Mouse (Mus musculus) hindbrain, embryonic 10.5 days (tissue): ENCODE measurements around the gene Serpinf1. TPM values are rescaled to one million over a fixed set of nuclear protein-coding genes. Genes with fewer than 3 reads are reported as not detected.
"Not testable (repeated sequence)": the region's sequence is repeated elsewhere in the genome, so short reads cannot be mapped to it uniquely, and the experiment has no call there.

Source experiments
- DNase-seq: peaks from one replicate; pipeline ENCODE4 v3.0.0-alpha.2; 2017; ENCODE audit warnings: low spot score
- H3K27ac ChIP-seq: fragments of 300-500 bp; sonication (generic); 2 replicates; pipeline ENCODE4 v1.5.1; 2016; ENCODE audit warnings: mild to moderate bottlenecking, moderate library complexity
- H3K27me3 ChIP-seq: fragments of 300-500 bp; sonication (generic); 2 replicates; pipeline ENCODE4 v1.6.1; 2016; ENCODE audit warnings: mild to moderate bottlenecking; ENCODE audit not compliant: poor library complexity, insufficient read depth, severe bottlenecking
- H3K36me3 ChIP-seq: fragments of 300-500 bp; sonication (generic); 2 replicates; pipeline ENCODE4 v1.6.1; 2016; ENCODE audit warnings: mild to moderate bottlenecking, moderate library complexity
- H3K4me1 ChIP-seq: fragments of 300-500 bp; sonication (generic); replicated peaks from 2 replicates; pipeline ENCODE4 v1.6.1; 2016; ENCODE audit warnings: mild to moderate bottlenecking
- H3K4me3 ChIP-seq: fragments of 300-500 bp; sonication (generic); 2 replicates; pipeline ENCODE4 v1.5.1; 2016; ENCODE audit warnings: mild to moderate bottlenecking, moderate library complexity
- H3K9me3 ChIP-seq: fragments of 300-500 bp; sonication (generic); 2 replicates; pipeline ENCODE4 v1.6.1; 2016; ENCODE audit warnings: mild to moderate bottlenecking, moderate library complexity
- WGBS: fragments of 180-500 bp; shearing (Covaris S2); methylation state at CpG from one replicate; pipeline ENCODE4 v1.1.7; 2016; 5-methylcytosine and 5-hydroxymethylcytosine counted together
- polyA plus RNA-seq: library from polyadenylated mRNA; unstranded; fragments of >200 nt; fragmentation: Nextera tagmentation; extraction: Ambion mirVana; gene quantifications from 2 replicates; pipeline ENCODE4 v1.2.1, GENCODE M21; 2016

Serpinf1 gene
- polyA plus RNA-seq, 1 experiment from 2014 or later: 95.3 TPM

DNA sequence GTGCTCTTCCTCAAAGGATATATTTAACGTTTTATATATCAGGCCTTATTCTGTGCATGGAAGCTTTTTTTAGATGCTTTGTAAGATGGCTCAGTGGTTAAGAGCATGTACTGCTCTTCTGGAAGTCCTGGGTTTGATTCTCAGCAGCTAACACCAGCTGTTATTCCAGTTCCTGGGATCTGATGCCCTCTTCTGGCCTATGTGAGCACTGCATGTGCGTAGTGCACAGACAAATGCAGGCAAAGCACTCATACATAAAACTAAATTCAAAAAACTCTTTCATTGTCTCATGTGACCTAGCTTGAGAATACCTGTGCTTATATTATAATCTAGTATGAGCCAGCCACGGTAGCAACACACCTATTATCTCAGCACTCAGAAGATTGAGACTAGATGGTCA is 15.6 kb downstream of the Serpinf1 start:
- peak; percentile 50 for DNase-seq
- Histone ChIP-seq H3K4me3 (no peak overlapping the region), H3K9me3 (no peaks in the 10 kb centered on the region), H3K27ac (no peak overlapping the region), H3K27me3 (no peaks in the 10 kb centered on the region), H3K4me1 (no peaks in the 10 kb centered on the region; the same call in 1 of the 2 replicates), H3K36me3 (peaks cover 19% of the 10 kb centered on the region)
- 35% methylated on average over 3 of the region's 3 CpGs for WGBS

DNA sequence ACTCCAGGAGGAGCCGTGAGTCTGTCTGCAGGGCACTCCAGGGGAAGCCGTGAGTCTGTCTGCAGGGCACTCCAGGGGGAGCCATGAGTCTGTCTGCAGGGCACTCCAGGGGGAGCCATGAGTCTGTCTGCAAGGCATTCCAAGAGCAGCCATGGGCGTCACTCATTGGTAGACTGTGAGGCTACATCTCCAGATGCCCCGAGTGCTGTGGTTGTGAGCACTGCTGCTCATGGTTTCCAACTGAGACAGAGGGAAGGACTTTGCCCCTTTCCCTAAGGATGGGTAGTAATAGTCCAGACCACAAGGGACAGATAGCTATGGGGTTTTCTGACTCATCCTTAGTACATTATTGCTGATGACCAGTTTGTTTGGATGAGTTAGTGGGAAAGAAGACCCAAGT is 16.4 kb downstream of the Serpinf1 start:
- Histone ChIP-seq H3K4me1 (no peaks in the 10 kb centered on the region), H3K27ac (no peak overlapping the region), H3K9me3 (no peaks in the 10 kb centered on the region), H3K4me3 (no peak overlapping the region), H3K27me3 (no peaks in the 10 kb centered on the region), H3K36me3 (peaks cover 19% of the 10 kb centered on the region)
- DNase-seq: no peak
- WGBS: 71% methylated on average over 4 of the region's 4 CpGs

DNA sequence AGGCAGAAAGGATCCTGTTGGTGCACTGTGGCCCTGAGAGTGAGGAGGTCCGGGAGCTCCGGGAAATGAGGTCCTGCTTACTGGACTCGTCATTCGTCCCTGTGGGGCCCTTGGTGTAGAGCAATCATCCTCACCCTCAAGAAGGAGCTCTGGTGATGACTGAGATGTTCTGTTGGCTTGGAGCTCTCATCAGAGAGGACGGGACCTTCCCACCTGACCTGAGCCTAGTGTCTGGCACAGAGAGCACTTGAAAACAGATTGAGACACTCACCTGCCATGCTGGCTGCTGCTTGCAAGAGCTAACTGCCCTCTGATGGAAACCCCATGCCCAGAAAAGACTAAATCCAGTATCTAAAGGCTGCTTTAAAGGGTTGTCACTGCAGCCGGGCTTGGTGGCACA is 17.7 kb downstream of the Serpinf1 start:
- DNase-seq: no peak
- H3K4me1 ChIP-seq: no peaks in the 10 kb centered on the region
- H3K27ac ChIP-seq: no peak overlapping the region
- no peaks in the 10 kb centered on the region for H3K9me3 ChIP-seq
- no peaks in the 10 kb centered on the region for H3K27me3 ChIP-seq
- no peak overlapping the region for H3K4me3 ChIP-seq
- H3K36me3 ChIP-seq: peaks cover 13% of the 10 kb centered on the region
- 91% methylated on average over 6 of the region's 6 CpGs for WGBS

DNA sequence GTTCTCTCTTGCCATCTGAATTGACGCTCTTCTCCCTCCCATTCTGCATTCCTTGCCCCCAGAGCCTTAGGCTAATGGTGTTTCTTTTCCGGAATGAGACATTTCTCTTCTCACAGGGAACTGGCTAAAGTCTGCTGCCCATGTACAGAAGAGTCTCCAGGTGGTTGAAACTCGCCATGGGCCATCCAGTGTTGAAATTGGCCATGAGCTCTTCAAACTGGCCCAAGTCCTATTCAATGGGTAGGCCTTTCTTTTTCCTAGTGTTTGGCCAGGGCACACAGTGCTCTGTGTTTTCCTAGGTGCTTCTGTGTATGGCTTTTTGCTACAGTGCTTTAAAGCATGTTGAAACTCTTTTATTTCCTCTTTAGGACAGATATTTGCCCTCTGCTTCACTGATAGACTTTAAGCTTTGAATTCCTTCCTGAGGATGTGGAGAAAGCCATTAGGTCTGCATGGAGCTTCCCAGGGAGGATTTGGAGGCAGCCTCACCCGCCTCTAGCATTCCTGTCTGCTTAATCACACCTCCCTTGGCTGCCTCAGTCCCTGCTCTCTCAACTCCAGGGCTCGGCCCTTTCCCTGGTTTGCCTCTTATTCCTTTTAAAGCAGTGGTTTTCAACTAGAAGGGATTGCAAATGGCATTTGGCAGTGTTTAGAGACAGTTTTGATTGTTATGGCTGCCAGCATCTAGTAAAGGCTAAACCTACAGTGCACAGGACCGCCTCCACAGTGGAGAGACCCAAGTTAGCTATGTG is 19.0 kb downstream of the Serpinf1 start:
- Histone ChIP-seq H3K9me3 (no peaks in the 10 kb centered on the region), H3K27me3 (no peaks in the 10 kb centered on the region), H3K36me3 (peaks cover 10% of the 10 kb centered on the region), H3K4me3 (no peak overlapping the region), H3K4me1 (no peaks in the 10 kb centered on the region), H3K27ac (no peak overlapping the region)
- no peak for DNase-seq
- 82% methylated on average over 6 of the region's 6 CpGs for WGBS

GRCm38 (mm10) chr11:75402271-75402690 is 20.2 kb downstream of the Serpinf1 start:
- no peak overlapping the region for H3K27ac ChIP-seq
- no peak overlapping the region for H3K4me3 ChIP-seq
- 70% methylated on average over 5 of the region's 5 CpGs for WGBS
- no peaks in the 10 kb centered on the region for H3K4me1 ChIP-seq
- DNase-seq: peak; percentile 31
- H3K9me3 ChIP-seq: no peaks in the 10 kb centered on the region
- H3K36me3 ChIP-seq: peaks cover 10% of the 10 kb centered on the region
- no peaks in the 10 kb centered on the region for H3K27me3 ChIP-seq

- WGBS: 72% methylated on average over 9 of the region's 9 CpGs
- no peak overlapping the region for H3K4me3 ChIP-seq
- H3K27ac ChIP-seq: no peak overlapping the region
- no peaks in the 10 kb centered on the region for H3K27me3 ChIP-seq
- DNase-seq: no peak
- no peaks in the 10 kb centered on the region for H3K4me1 ChIP-seq
- peaks cover 4% of the 10 kb centered on the region; the same call in 1 of the 2 replicates for H3K36me3 ChIP-seq
- no peaks in the 10 kb centered on the region for H3K9me3 ChIP-seq
Observed at GRCm38 (mm10) chr11:75400099-75400498, 22.4 kb downstream of the Serpinf1 start.

DNA sequence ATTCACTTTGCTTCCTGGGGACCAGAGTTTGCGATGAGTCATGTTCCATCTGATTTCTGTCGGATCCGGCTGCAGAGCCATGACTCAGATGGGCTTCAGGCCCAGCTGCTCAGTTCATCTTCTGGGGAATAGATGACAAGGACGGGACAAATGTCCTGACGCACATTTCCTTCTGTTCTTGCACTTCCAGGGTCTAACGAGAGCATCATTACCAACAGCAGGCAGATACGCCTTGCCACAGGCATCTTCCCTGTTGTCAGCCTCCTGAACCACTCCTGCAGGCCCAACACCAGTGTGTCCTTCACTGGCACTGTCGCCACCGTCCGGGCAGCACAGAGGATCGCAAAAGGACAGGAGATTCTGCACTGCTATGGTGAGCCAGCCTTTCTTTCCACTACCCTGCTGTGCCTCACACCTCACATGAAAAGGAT is 23.1 kb downstream of the Serpinf1 start:
- Histone ChIP-seq H3K4me3 (no peak overlapping the region), H3K27me3 (no peaks in the 10 kb centered on the region), H3K9me3 (no peaks in the 10 kb centered on the region), H3K36me3 (peaks cover 4% of the 10 kb centered on the region; the same call in 1 of the 2 replicates), H3K27ac (no peak overlapping the region), H3K4me1 (no peaks in the 10 kb centered on the region)
- no peak for DNase-seq
- WGBS: 90% methylated on average over 11 of the region's 11 CpGs

DNA sequence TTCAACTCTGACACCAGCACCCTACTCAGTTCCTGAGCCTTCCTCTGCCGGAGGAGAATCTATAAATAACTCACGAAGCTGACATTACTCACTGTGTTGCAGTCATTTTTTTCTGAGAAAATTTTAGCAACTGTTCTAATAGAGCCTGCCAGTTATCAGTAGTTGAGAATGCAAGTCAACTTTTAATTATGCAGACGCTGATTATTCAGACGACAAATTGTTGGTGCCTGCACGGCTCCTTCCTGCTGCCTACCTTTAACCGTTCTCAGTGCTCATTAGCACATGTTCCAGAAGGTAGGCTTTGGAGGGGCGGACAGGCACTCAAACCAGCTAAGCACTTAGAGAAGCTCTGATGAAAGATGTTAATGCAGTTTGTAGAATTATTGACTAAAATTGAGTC is 25.0 kb downstream of the Serpinf1 start:
- H3K36me3 ChIP-seq: peaks cover 4% of the 10 kb centered on the region; the same call in 1 of the 2 replicates
- DNase-seq: no peak
- H3K4me1 ChIP-seq: no peaks in the 10 kb centered on the region
- H3K4me3 ChIP-seq: no peak overlapping the region
- H3K27me3 ChIP-seq: no peaks in the 10 kb centered on the region
- WGBS: 90% methylated on average over 7 of the region's 7 CpGs
- H3K9me3 ChIP-seq: no peaks in the 10 kb centered on the region
- H3K27ac ChIP-seq: no peak overlapping the region

DNA sequence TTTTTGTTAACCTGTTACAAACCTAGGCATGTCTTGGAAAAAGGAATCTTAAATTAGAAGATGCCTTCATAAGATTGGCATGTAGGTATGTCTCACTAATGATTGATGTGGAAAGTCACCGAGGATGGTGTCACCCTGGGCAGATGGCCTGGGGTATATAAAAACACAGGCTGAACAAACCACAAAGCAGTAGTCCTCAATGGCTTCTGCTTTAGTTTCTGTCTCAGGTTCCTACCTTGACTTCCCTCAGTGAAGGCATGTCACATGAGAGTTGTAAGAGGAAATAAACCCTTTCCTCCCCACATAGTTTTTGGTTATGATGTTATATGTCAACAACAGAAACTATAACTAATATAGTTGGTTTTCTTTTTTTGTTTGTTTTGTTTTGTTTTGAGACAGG is 26.9 kb downstream of the Serpinf1 start:
- Histone ChIP-seq H3K27me3 (no peaks in the 10 kb centered on the region), H3K9me3 (no peaks in the 10 kb centered on the region), H3K4me3 (no peak overlapping the region), H3K27ac (no peak overlapping the region), H3K4me1 (no peaks in the 10 kb centered on the region), H3K36me3 (peaks cover 4% of the 10 kb centered on the region; the same call in 1 of the 2 replicates)
- DNase-seq: no peak
- WGBS: 89% methylated on average over 1 of the region's 1 CpGs

DNA sequence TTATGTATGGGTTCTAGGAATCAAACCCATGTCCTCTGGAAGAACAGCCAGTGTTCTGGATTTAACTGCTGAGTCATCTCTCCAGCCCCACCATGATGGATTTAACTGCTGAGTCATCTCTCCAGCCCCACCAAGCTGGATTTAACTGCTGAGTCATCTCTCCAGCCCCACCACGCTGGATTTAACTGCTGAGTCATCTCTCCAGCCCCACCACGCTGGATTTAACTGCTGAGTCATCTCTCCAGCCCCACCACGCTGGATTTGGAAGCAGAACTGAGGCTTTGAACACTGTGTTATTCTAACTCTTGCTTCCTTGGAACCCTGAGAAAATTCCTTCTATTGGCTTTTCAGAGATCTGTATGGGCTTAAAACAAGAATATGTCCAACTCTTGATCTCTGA is 39.0 kb downstream of the Serpinf1 start:
- not testable (repeated sequence) for H3K27ac ChIP-seq, DNase-seq, H3K4me1 ChIP-seq, H3K4me3 ChIP-seq, H3K27me3 ChIP-seq, H3K36me3 ChIP-seq, H3K9me3 ChIP-seq
- WGBS: 68% methylated on average over 3 of the region's 3 CpGs

GRCm38 (mm10) chr11:75378786-75379185 is 43.7 kb downstream of the Serpinf1 start:
- DNase-seq, H3K36me3 ChIP-seq, H3K9me3 ChIP-seq, H3K27ac ChIP-seq, H3K4me1 ChIP-seq, H3K4me3 ChIP-seq, H3K27me3 ChIP-seq: not testable (repeated sequence)
- WGBS: 91% methylated on average over 2 of the region's 2 CpGs

GRCm38 (mm10) chr11:75377125-75377524 is 45.4 kb downstream of the Serpinf1 start:
- DNase-seq: no peak
- WGBS: 84% methylated on average over 1 of the region's 1 CpGs
- H3K27me3 ChIP-seq: no peaks in the 10 kb centered on the region

More at GRCm38 (mm10) chr11:75377125-75377524, 45.4 kb downstream of the Serpinf1 start:
- H3K27ac ChIP-seq: no peak overlapping the region
- H3K9me3 ChIP-seq: no peaks in the 10 kb centered on the region
- no peak overlapping the region for H3K4me3 ChIP-seq
- no peaks in the 10 kb centered on the region for H3K36me3 ChIP-seq
- no peaks in the 10 kb centered on the region for H3K4me1 ChIP-seq
